Mouse (Mus musculus) sigmoid colon, adult 10 weeks (tissue): ENCODE results near the gene Ctnnbip1. TPM values are rescaled to one million over a fixed set of nuclear protein-coding genes. Genes with fewer than 3 reads are reported as not detected.

ENCODE experiments used
- polyA plus RNA-seq: library from polyadenylated mRNA; stranded (reverse); fragments of 350-450 nt; fragmentation: Illumina TruSeq; extraction: RNeasy Lipid Tissue Mini Kit (QIAGEN cat#74804); gene quantifications from one replicate; pipeline ENCODE4 v1.2.3, GENCODE M21; 2014; ENCODE audit warnings: low read depth, low replicate concordance

Ctnnbip1 gene
- 9.5 TPM for polyA plus RNA-seq

GRCm38 (mm10) chr4:149517868-149518340, at the start of gene Ctnnbip1:
Ctnnbip1 (plus strand) TSS chr4:149518236.

DNA sequence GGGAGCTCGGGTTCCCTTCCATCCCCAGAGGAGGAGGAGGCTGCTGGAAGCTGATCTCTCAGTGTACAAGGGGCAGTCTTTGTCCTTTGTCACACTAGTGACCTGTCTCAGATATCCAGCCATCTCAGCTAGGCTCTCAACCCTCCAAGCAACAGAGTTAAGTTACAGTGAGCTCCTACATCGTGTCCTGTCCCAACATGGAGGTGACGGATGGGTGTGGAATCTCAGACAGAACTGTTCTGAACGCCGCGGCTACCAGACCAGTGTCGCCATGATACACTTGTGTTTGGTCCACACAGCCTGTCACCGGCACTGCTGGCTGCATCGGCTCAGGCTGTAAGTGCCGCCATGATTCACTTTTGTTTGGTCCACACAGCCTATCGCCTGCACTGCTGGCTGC, 41.0 kb upstream of the Ctnnbip1 start, which contains the start of gene Tmem274:
Tmem274 (plus strand) TSS at position 301 of the 400 bp plus-strand sequence.

GRCm38 (mm10) chr4:149485053-149485824, 32.8 kb upstream of the Ctnnbip1 start, which contains the start of the genes Nmnat1 and Lzic:
Nmnat1 (minus strand) TSS chr4:149485202.
Lzic (plus strand) TSS chr4:149485229.

GRCm38 (mm10) chr4:149586044-149586782, 68.2 kb downstream of the Ctnnbip1 start, which contains the start of gene Clstn1:
Clstn1 (plus strand) TSS chr4:149586468.

Other genes with a start within 250 kb of the Ctnnbip1 start
- gene Kif1b, start 210.5 kb upstream of the Ctnnbip1 start, polyA plus RNA-seq: 67.2 TPM
- gene Ube4b, start 91.5 kb upstream of the Ctnnbip1 start, polyA plus RNA-seq: 27.6 TPM
- gene Rbp7, start 63.3 kb upstream of the Ctnnbip1 start, polyA plus RNA-seq: 3.6 TPM
- not detected for gene Tmem274, start 40.9 kb upstream of the Ctnnbip1 start, polyA plus RNA-seq
- gene Nmnat1, start 33.0 kb upstream of the Ctnnbip1 start, polyA plus RNA-seq: 5.4 TPM
- 33.8 TPM for gene Lzic, start 33.0 kb upstream of the Ctnnbip1 start, polyA plus RNA-seq
- 27.0 TPM for gene Clstn1, start 68.2 kb downstream of the Ctnnbip1 start, polyA plus RNA-seq
- gene Pik3cd, start 184.3 kb downstream of the Ctnnbip1 start, polyA plus RNA-seq: 1.0 TPM
- 0.98 TPM for gene Tmem201, start 219.8 kb downstream of the Ctnnbip1 start, polyA plus RNA-seq